Mouse (Mus musculus): ENCODE results near the gene Sp6. TPM values are rescaled to one million over a fixed set of nuclear protein-coding genes. Genes with fewer than 3 reads are reported as not detected.
A peak's percentile ranks its signal among the peaks of the same experiment; 100 is the strongest.

Gene Sp6
- polyA plus RNA-seq, 1 experiment, result 0.22 TPM

DNA sequence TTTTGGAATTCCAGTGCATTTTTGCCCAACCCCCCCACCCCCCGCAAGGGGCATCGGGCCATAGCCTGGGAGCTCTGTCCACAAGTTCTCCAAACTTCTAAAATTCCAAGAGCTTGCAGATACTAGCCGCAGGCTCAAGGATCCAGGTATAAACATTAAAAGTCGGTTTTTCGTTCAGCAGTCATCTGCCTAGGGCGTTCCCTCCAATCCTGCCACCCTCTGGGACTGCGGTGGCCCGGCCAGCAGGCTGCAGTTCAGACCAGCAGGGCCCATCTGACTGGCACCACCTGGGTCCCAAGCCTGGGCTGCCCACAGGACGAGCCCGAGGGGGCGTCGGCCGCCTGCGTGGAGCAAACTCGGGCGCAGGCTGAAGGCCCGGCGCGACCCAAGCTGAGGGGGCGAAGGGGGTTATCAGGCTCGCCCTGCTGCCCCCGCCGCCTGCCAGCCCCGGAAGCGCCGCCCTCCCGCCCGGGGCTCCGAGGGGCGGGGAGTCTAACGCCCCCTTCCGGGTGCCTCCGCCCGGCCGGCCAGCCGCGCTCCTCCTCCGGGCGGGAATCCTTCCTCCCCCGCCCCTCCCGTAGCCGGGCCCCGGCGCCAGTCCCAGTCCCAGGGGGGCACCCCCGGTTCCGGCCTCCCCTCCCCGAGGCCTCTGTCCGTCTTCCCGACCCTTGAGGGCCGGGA lies 36.1 kb upstream of the Sp6 start:
- Histone ChIP-seq H3K36me3 (ENCODE audit: control insufficient read depth, insufficient read depth, low read length) (no peaks in the 10 kb centered on the region), H3K27ac (ENCODE audit: control insufficient read depth, insufficient read depth, low read depth, low read length) (peak overlapping the region; percentile 93), H3K27me3 (ENCODE audit: control insufficient read depth, insufficient read depth, low read length) (no peaks in the 10 kb centered on the region), H3K4me3 (ENCODE audit: control insufficient read depth, low read depth, low read length) (peak overlapping the region; percentile 90), H3K4me1 (ENCODE audit: control insufficient read depth, insufficient read depth, low read length) (peaks cover 28% of the 10 kb centered on the region)
- TF ChIP-seq CTCF (IDR thresholded peaks at IDR 0.05; ENCODE audit: control insufficient read depth, insufficient read depth, insufficient replicate concordance, low read depth, low read length) (no peak), POLR2A (IDR thresholded peaks at IDR 0.05; ENCODE audit: control insufficient read depth, low read depth, low read length) (no peak; the same call in 1 of the 2 replicates)

DNA sequence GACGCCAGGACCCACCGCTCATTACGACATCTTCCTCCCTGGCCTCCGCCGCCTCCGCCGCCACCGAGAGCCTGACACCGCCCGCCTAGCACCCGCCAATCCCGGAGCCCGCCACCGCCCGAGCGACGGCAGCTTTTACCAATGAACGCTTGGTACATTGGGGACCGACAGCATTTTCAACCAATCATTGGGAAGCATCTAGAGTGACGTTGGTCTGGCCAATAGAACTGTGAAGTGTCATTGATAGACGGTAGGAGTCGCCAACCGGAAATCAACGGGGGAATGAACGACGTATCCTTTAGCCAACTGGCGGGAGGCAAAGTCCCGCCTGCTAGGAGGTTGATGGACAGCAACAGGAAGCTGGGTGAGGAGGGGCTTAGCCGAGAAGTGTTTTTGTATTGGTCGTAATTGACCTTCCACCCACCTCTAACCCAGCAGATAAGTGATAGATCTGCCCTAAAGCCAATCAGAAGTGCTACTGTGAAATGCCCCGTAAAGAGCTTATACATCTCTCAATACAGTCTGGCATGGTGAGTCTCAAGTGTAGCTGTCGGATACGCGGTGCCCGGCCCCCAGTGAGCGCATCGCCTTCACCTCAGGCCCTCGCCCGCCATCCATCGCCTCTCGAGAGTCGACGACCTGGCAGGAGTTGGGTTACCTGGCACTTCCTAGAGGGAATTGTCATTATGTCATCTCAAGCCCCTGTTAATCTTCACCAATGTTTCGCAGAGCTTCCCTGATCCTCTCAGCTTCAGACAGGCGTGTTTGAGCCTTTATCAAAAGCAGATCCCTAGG lies 35.4 kb upstream of the Sp6 start:
- no peaks in the 10 kb centered on the region for H3K27me3 ChIP-seq (ENCODE audit: control insufficient read depth, insufficient read depth, low read length)
- no peaks in the 10 kb centered on the region for H3K36me3 ChIP-seq (ENCODE audit: control insufficient read depth, insufficient read depth, low read length)
- H3K27ac ChIP-seq (ENCODE audit: control insufficient read depth, insufficient read depth, low read depth, low read length), result peak overlapping the region; percentile 93
- H3K4me1 ChIP-seq (ENCODE audit: control insufficient read depth, insufficient read depth, low read length), result peaks cover 33% of the 10 kb centered on the region
- peak overlapping the region; percentile 90 for H3K4me3 ChIP-seq (ENCODE audit: control insufficient read depth, low read depth, low read length)
- TF ChIP-seq POLR2A (IDR thresholded peaks at IDR 0.05; ENCODE audit: control insufficient read depth, low read depth, low read length) (peak; percentile 73), CTCF (IDR thresholded peaks at IDR 0.05; ENCODE audit: control insufficient read depth, insufficient read depth, insufficient replicate concordance, low read depth, low read length) (no peak)

DNA sequence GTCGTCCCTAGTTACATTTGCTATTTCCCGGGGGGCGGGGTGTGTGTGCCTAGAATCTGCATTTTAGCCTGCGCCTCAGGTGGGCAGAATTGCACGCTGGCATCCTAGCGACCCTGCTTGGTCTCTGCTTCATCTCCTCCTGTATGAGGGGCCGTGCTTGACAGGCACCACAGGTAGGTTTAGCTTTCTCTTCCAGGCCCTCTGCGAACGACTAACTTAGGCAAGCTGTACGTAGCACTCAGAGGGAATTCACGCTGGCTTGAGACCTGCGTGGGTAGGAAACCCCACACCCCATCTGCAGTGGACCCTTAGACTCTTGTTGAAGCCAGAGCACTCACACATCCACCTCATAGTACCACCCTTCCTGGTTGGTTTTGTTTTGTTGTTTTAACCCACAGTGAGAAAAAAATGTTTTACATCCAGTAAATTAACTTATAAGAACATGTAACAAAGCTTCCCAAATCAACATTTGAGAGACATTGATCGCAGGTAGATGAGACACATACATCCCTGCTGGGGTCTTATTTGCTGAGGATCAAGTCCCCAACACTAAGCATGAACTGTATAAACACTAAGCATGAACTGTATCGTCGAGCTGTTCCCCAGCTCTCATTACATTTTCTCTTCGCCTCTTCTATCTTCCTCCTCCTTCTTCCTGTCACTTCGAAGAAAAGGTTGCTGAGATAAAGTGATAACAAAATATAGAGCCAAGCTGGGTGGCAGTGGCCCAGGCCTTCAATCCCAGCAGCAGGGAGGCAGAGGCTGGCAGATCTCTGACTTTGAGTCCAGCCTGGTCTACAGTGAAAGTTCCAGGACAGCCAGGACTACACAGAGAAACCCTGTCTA lies 34.6 kb upstream of the Sp6 start:
- TF ChIP-seq POLR2A (IDR thresholded peaks at IDR 0.05; ENCODE audit: control insufficient read depth, low read depth, low read length) (no peak), CTCF (IDR thresholded peaks at IDR 0.05; ENCODE audit: control insufficient read depth, insufficient read depth, insufficient replicate concordance, low read depth, low read length) (no peak)

DNA sequence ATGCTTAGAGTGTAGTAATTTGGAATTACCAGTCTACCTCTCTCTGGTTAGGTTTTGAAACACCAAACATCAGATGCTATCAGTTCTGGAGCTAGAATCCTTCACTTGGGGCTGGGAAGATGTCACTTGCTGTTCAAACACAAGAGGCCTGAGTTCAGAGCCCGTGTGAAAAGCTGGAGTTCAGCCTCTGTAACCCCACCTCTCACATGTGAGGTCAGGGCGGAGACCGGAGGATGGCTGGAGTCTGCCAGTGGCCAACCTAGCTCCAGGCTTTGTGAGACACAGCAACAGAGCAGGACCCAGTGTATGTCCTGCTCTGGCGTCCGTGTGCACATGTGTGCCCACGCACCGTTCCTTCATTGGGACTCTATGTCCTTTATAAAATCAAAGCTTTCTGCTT lies 33.9 kb upstream of the Sp6 start:
- no peaks in the 10 kb centered on the region for H3K36me3 ChIP-seq (ENCODE audit: control insufficient read depth, insufficient read depth, low read length)
- peaks cover 38% of the 10 kb centered on the region for H3K4me1 ChIP-seq (ENCODE audit: control insufficient read depth, insufficient read depth, low read length)
- H3K27ac ChIP-seq (ENCODE audit: control insufficient read depth, insufficient read depth, low read depth, low read length), result no peak overlapping the region
- H3K27me3 ChIP-seq (ENCODE audit: control insufficient read depth, insufficient read depth, low read length), result no peaks in the 10 kb centered on the region
- TF ChIP-seq POLR2A (IDR thresholded peaks at IDR 0.05; ENCODE audit: control insufficient read depth, low read depth, low read length) (no peak), CTCF (IDR thresholded peaks at IDR 0.05; ENCODE audit: control insufficient read depth, insufficient read depth, insufficient replicate concordance, low read depth, low read length) (no peak)
- peak overlapping the region; percentile 48 for H3K4me3 ChIP-seq (ENCODE audit: control insufficient read depth, low read depth, low read length)

More for the DNA sequence above, 34.6 kb upstream of the Sp6 start:
- H3K36me3 ChIP-seq (ENCODE audit: control insufficient read depth, insufficient read depth, low read length), result no peaks in the 10 kb centered on the region
- peak overlapping the region; percentile 89 for H3K27ac ChIP-seq (ENCODE audit: control insufficient read depth, insufficient read depth, low read depth, low read length)
- H3K27me3 ChIP-seq (ENCODE audit: control insufficient read depth, insufficient read depth, low read length), result no peaks in the 10 kb centered on the region
- peak overlapping the region; percentile 90 for H3K4me3 ChIP-seq (ENCODE audit: control insufficient read depth, low read depth, low read length)
- peaks cover 38% of the 10 kb centered on the region for H3K4me1 ChIP-seq (ENCODE audit: control insufficient read depth, insufficient read depth, low read length)

DNA sequence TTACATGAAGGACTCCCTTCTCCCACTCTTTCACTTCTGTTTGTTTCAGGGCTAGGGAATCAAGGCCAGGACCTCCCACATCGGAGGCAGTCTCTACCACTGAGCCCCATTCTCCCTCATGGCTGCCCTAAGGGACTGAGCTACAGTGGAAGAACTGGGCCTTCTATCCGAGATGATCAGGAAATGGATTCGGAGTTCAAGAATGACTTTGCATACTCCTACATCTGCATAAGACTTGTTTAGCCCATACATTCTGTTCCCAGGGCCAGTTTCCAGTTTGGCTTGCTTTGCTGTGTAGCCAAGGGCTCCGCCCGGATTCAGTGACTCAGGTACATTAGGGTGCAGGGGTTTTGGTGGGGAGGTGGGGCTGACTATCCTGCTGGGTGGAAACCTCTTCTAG lies 33.2 kb upstream of the Sp6 start:
- no peak for TF ChIP-seq CTCF (IDR thresholded peaks at IDR 0.05; ENCODE audit: control insufficient read depth, insufficient read depth, insufficient replicate concordance, low read depth, low read length)
- TF ChIP-seq POLR2A (IDR thresholded peaks at IDR 0.05; ENCODE audit: control insufficient read depth, low read depth, low read length), result no peak
- 0 out of 2 replicates have a peak overlapping the region, but pooled peaks have one; percentile 27 for H3K27ac ChIP-seq (ENCODE audit: control insufficient read depth, insufficient read depth, low read depth, low read length)
- H3K4me1 ChIP-seq (ENCODE audit: control insufficient read depth, insufficient read depth, low read length), result peaks cover 41% of the 10 kb centered on the region
- no peaks in the 10 kb centered on the region for H3K27me3 ChIP-seq (ENCODE audit: control insufficient read depth, insufficient read depth, low read length)
- peak overlapping the region; percentile 67 for H3K4me3 ChIP-seq (ENCODE audit: control insufficient read depth, low read depth, low read length)
- no peaks in the 10 kb centered on the region for H3K36me3 ChIP-seq (ENCODE audit: control insufficient read depth, insufficient read depth, low read length)

DNA sequence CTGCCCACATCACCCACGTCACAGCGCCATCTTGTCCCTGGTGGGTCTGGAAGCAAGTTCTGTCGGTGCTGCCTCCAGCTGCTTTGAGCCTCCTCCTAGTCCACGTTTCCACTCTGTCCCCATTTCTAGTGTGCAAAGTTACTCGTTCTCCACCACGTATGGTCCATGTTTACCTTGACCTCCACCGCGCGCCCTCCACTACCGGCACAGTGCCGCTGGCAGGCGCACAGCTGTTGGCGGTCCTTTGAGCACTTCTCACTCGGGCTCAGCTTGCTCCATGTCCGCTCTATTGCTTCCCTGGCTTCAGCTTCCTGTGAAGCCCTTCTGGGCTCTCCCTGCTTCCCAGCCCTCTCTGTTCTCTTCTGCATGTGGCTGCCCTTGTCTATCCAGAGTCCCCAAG lies 31.7 kb upstream of the Sp6 start:
- peak overlapping the region; percentile 89; the same call in 1 of the 2 replicates for H3K27ac ChIP-seq (ENCODE audit: control insufficient read depth, insufficient read depth, low read depth, low read length)
- H3K36me3 ChIP-seq (ENCODE audit: control insufficient read depth, insufficient read depth, low read length), result no peaks in the 10 kb centered on the region
- no peaks in the 10 kb centered on the region for H3K27me3 ChIP-seq (ENCODE audit: control insufficient read depth, insufficient read depth, low read length)
- TF ChIP-seq POLR2A (IDR thresholded peaks at IDR 0.05; ENCODE audit: control insufficient read depth, low read depth, low read length) (no peak), CTCF (IDR thresholded peaks at IDR 0.05; ENCODE audit: control insufficient read depth, insufficient read depth, insufficient replicate concordance, low read depth, low read length) (no peak)
- H3K4me3 ChIP-seq (ENCODE audit: control insufficient read depth, low read depth, low read length), result peak overlapping the region; percentile 66
- peaks cover 39% of the 10 kb centered on the region for H3K4me1 ChIP-seq (ENCODE audit: control insufficient read depth, insufficient read depth, low read length)
